Mouse (Mus musculus): ENCODE results near the gene Jkamp. TPM values are rescaled to one million over a fixed set of nuclear protein-coding genes. Genes with fewer than 3 reads are reported as not detected.

The Jkamp gene
- polyA plus RNA-seq, 1 experiment from 2014 or later, result 64.5 TPM

- no peaks in the 10 kb centered on the region for H3K9me3 ChIP-seq
- no peaks in the 10 kb centered on the region for H3K36me3 ChIP-seq
- H3K4me3 ChIP-seq (replicated peaks), result no peak overlapping the region
- H3K9ac ChIP-seq (replicated peaks), result no peak overlapping the region
- ATAC-seq (ENCODE audit: insufficient number of reproducible peaks, insufficient read depth, low FRiP score, low TSS enrichment, low read depth), result no peak
- H3K27me3 ChIP-seq, result no peaks in the 10 kb centered on the region; the same call in 1 of the 2 replicates
- no peak overlapping the region for H3K4me2 ChIP-seq
- 26% methylated on average over 6 of the region's 6 CpGs for WGBS
- no peak overlapping the region for H3K27ac ChIP-seq
- no peaks in the 10 kb centered on the region for H3K4me1 ChIP-seq (replicated peaks)
Measured at GRCm38 (mm10) chr12:72053851-72054250, 31.5 kb upstream of the Jkamp start.

- WGBS, result 94% methylated on average over 1 of the region's 1 CpGs
- no peaks in the 10 kb centered on the region for H3K4me1 ChIP-seq (replicated peaks)
- no peak overlapping the region for H3K27ac ChIP-seq
- no peaks in the 10 kb centered on the region; the same call in 1 of the 2 replicates for H3K27me3 ChIP-seq
- no peak overlapping the region for H3K9ac ChIP-seq (replicated peaks)
- H3K36me3 ChIP-seq, result no peaks in the 10 kb centered on the region
- no peak overlapping the region for H3K4me3 ChIP-seq (replicated peaks)
- ATAC-seq (ENCODE audit: insufficient number of reproducible peaks, insufficient read depth, low FRiP score, low TSS enrichment, low read depth), result no peak
- no peaks in the 10 kb centered on the region for H3K9me3 ChIP-seq
- H3K4me2 ChIP-seq, result no peak overlapping the region
Measured at GRCm38 (mm10) chr12:72057780-72058179, 27.6 kb upstream of the Jkamp start.

- Histone ChIP-seq H3K9ac (replicated peaks) (peak overlapping the region; percentile 65), H3K27me3 (peaks cover 30% of the 10 kb centered on the region), H3K4me3 (replicated peaks) (peak overlapping the region; percentile 68), H3K36me3 (peaks cover 5% of the 10 kb centered on the region; the same call in 1 of the 2 replicates), H3K4me1 (replicated peaks) (peaks cover 6% of the 10 kb centered on the region), H3K27ac (no peak overlapping the region), H3K9me3 (no peaks in the 10 kb centered on the region), H3K4me2 (peak overlapping the region; percentile 95)
- ATAC-seq (ENCODE audit: insufficient number of reproducible peaks, insufficient read depth, low FRiP score, low TSS enrichment, low read depth), result peak; percentile 73; the same call in 1 of the 2 replicates
- WGBS, result 4% methylated on average over 40 of the region's 40 CpGs
Measured at GRCm38 (mm10) chr12:72069626-72070326, 15.6 kb upstream of the Jkamp start.

- peak within 1 kb of the TSS; percentile 68 for H3K4me3 ChIP-seq (replicated peaks)
- H3K27ac ChIP-seq, result no peak within 1 kb of the TSS
- peaks cover 28% of the 10 kb centered on the region for H3K27me3 ChIP-seq
- H3K4me2 ChIP-seq, result peak within 1 kb of the TSS; percentile 95
- no peaks in the 10 kb centered on the region for H3K9me3 ChIP-seq
- H3K36me3 ChIP-seq, result peaks cover 5% of the 10 kb centered on the region; the same call in 1 of the 2 replicates
- H3K9ac ChIP-seq (replicated peaks), result peak within 1 kb of the TSS; percentile 65
- peaks cover 6% of the 10 kb centered on the region for H3K4me1 ChIP-seq (replicated peaks)
- peak; percentile 82 for ATAC-seq (ENCODE audit: insufficient number of reproducible peaks, insufficient read depth, low FRiP score, low TSS enrichment, low read depth)
- WGBS, result under 1% methylated on average over 93 of the region's 94 CpGs
Measured at GRCm38 (mm10) chr12:72070327-72071269, 14.8 kb upstream of the Jkamp start, which contains the start of gene Gpr135. Gene Gpr135 (minus strand): TSS chr12:72071125.

GRCm38 (mm10) chr12:72078248-72078647, 7.1 kb upstream of the Jkamp start:
- no peak for ATAC-seq (ENCODE audit: insufficient number of reproducible peaks, insufficient read depth, low FRiP score, low TSS enrichment, low read depth)
- 81% methylated on average over 3 of the region's 3 CpGs for WGBS
- H3K4me3 ChIP-seq (replicated peaks), result no peak overlapping the region
- peaks cover 11% of the 10 kb centered on the region for H3K4me1 ChIP-seq (replicated peaks)
- no peak overlapping the region for H3K27ac ChIP-seq
- no peak overlapping the region for H3K9ac ChIP-seq (replicated peaks)
- H3K4me2 ChIP-seq, result no peak overlapping the region
- H3K9me3 ChIP-seq, result no peaks in the 10 kb centered on the region
- no peaks in the 10 kb centered on the region for H3K27me3 ChIP-seq
- peaks cover 5% of the 10 kb centered on the region; the same call in 1 of the 2 replicates for H3K36me3 ChIP-seq

GRCm38 (mm10) chr12:72081961-72082360, 3.4 kb upstream of the Jkamp start:
- ATAC-seq (ENCODE audit: insufficient number of reproducible peaks, insufficient read depth, low FRiP score, low TSS enrichment, low read depth), result no peak
- H3K27me3 ChIP-seq, result no peaks in the 10 kb centered on the region

GRCm38 (mm10) chr12:72082370-72082769, 3.0 kb upstream of the Jkamp start:
- Histone ChIP-seq H3K4me2 (peak overlapping the region; percentile 44), H3K36me3 (no peaks in the 10 kb centered on the region), H3K4me1 (replicated peaks) (peaks cover 17% of the 10 kb centered on the region), H3K9ac (replicated peaks) (no peak overlapping the region), H3K4me3 (replicated peaks) (no peak overlapping the region), H3K9me3 (no peaks in the 10 kb centered on the region), H3K27me3 (no peaks in the 10 kb centered on the region), H3K27ac (no peak overlapping the region)
- no peak for ATAC-seq (ENCODE audit: insufficient number of reproducible peaks, insufficient read depth, low FRiP score, low TSS enrichment, low read depth)
- WGBS, result 21% methylated on average over 18 of the region's 18 CpGs

More at GRCm38 (mm10) chr12:72081961-72082360, 3.4 kb upstream of the Jkamp start:
- H3K36me3 ChIP-seq, result no peaks in the 10 kb centered on the region
- 74% methylated on average over 3 of the region's 3 CpGs for WGBS
- H3K4me2 ChIP-seq, result peak overlapping the region; percentile 44; the same call in 1 of the 2 replicates
- H3K27ac ChIP-seq, result no peak overlapping the region
- H3K9ac ChIP-seq (replicated peaks), result no peak overlapping the region
- no peak overlapping the region for H3K4me3 ChIP-seq (replicated peaks)
- peaks cover 17% of the 10 kb centered on the region for H3K4me1 ChIP-seq (replicated peaks)
- no peaks in the 10 kb centered on the region for H3K9me3 ChIP-seq

GRCm38 (mm10) chr12:72083265-72083664, 2.1 kb upstream of the Jkamp start:
- Histone ChIP-seq H3K4me1 (replicated peaks) (peaks cover 22% of the 10 kb centered on the region), H3K27ac (no peak overlapping the region), H3K36me3 (no peaks in the 10 kb centered on the region), H3K9me3 (no peaks in the 10 kb centered on the region), H3K4me3 (replicated peaks) (no peak overlapping the region), H3K27me3 (no peaks in the 10 kb centered on the region), H3K4me2 (no peak overlapping the region), H3K9ac (replicated peaks) (no peak overlapping the region)
- WGBS, result 76% methylated on average over 9 of the region's 9 CpGs
- no peak for ATAC-seq (ENCODE audit: insufficient number of reproducible peaks, insufficient read depth, low FRiP score, low TSS enrichment, low read depth)

GRCm38 (mm10) chr12:72084261-72085023, 947 bp upstream of the Jkamp start:
- H3K4me2 ChIP-seq, result peak overlapping the region; percentile 86
- H3K27me3 ChIP-seq, result no peaks in the 10 kb centered on the region
- no peaks in the 10 kb centered on the region for H3K36me3 ChIP-seq
- H3K4me3 ChIP-seq (replicated peaks), result peak overlapping the region; percentile 61
- peaks cover 22% of the 10 kb centered on the region for H3K4me1 ChIP-seq (replicated peaks)
- WGBS, result 4% methylated on average over 46 of the region's 46 CpGs
- H3K9ac ChIP-seq (replicated peaks), result peak overlapping the region; percentile 81
- H3K27ac ChIP-seq, result peak overlapping the region; percentile 80
- peak; percentile 5 for ATAC-seq (ENCODE audit: insufficient number of reproducible peaks, insufficient read depth, low FRiP score, low TSS enrichment, low read depth)
- no peaks in the 10 kb centered on the region for H3K9me3 ChIP-seq

- WGBS, result under 1% methylated on average over 31 of the region's 31 CpGs
- H3K4me1 ChIP-seq (replicated peaks), result peaks cover 22% of the 10 kb centered on the region
- no peaks in the 10 kb centered on the region for H3K9me3 ChIP-seq
- peak; percentile 44 for ATAC-seq (ENCODE audit: insufficient number of reproducible peaks, insufficient read depth, low FRiP score, low TSS enrichment, low read depth)
- H3K27ac ChIP-seq, result peak overlapping the region; percentile 80
- peak overlapping the region; percentile 86 for H3K4me2 ChIP-seq
- peaks cover 2% of the 10 kb centered on the region; the same call in 1 of the 2 replicates for H3K36me3 ChIP-seq
- no peaks in the 10 kb centered on the region for H3K27me3 ChIP-seq
- peak overlapping the region; percentile 81 for H3K9ac ChIP-seq (replicated peaks)
- peak overlapping the region; percentile 61 for H3K4me3 ChIP-seq (replicated peaks)
Measured at GRCm38 (mm10) chr12:72085024-72085328, 413 bp upstream of the Jkamp start.

All from limb, embryonic 12.5 days (tissue).